Mouse (Mus musculus) bone marrow macrophage, adult 2 months (primary cell): ENCODE measurements at regions not wholly inside any gene's neighbourhood (a gene's known extent, or its start where the extent isn't known, plus 50 kb on each side); places are given as distances from the start of the nearest gene placed in this dataset.

Experiments
- H3K27ac ChIP-seq: 2 replicates; pipeline ENCODE4 v1.5.1; 2012; ENCODE audit warnings: low read depth, low read length; ENCODE audit not compliant: insufficient read depth
- H3K4me1 ChIP-seq: 2 replicates; pipeline ENCODE4 v1.6.1; 2012; ENCODE audit warnings: low read length; ENCODE audit not compliant: control insufficient read depth, insufficient read depth
- H3K4me3 ChIP-seq: 2 replicates; pipeline ENCODE4 v1.5.1; 2012; ENCODE audit warnings: mild to moderate bottlenecking, low read length, moderate library complexity; ENCODE audit not compliant: insufficient read depth
- CTCF ChIP-seq: IDR thresholded peaks from 2 replicates; pipeline ENCODE4 v1.5.1; 2012; ENCODE audit warnings: low read depth, mild to moderate bottlenecking, low read length, moderate library complexity
- POLR2A ChIP-seq: IDR thresholded peaks from 2 replicates; pipeline ENCODE4 v1.6.1; 2012; ENCODE audit warnings: mild to moderate bottlenecking, low read depth, low read length, borderline replicate concordance

DNA sequence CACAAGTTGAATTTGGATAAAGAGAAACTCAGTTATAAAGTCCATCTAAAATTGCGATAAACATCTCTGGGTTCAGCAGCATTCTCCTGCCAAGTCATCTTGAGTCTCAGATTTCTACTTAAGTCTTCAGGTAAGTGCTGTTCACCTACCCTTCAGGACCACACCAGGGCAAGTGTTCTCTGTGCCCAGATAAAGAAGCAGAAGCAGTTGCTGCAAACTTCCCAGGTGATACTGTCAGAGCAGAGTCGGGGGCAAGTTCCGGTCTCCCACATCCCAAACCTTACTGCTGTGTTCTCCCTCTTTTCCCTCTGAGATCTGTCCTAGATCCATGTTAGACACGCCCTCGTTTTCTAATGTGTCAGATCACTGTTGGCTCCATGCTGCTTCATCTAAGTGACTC is 94.7 kb upstream of the Dynlrb2 start:
- Histone ChIP-seq H3K4me3 (no peak overlapping the region), H3K27ac (no peak overlapping the region), H3K4me1 (no peaks in the 10 kb centered on the region)
- TF ChIP-seq POLR2A (no peak), CTCF (no peak)

DNA sequence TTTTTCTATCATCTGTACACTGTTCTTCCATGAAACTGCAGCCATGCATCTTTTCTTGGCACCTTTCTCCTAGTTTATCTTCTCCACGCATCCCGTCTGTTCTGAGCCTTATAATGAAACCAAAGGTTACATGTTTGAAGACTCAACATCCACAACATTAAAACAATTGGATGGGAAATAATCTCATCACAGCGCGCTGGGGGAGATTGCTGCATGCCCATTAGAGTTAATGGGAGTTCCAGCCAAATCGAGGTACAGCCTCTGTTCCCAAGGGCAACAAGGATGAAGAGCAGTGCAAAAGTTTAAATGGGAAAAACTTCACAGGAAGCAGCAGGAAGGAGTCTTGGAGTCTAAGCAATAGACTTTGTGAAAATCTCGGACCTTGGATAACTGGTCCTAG is 95.8 kb upstream of the Dynlrb2 start:
- Histone ChIP-seq H3K4me1 (no peaks in the 10 kb centered on the region), H3K4me3 (no peak overlapping the region), H3K27ac (no peak overlapping the region)
- TF ChIP-seq CTCF (no peak), POLR2A (no peak)

DNA sequence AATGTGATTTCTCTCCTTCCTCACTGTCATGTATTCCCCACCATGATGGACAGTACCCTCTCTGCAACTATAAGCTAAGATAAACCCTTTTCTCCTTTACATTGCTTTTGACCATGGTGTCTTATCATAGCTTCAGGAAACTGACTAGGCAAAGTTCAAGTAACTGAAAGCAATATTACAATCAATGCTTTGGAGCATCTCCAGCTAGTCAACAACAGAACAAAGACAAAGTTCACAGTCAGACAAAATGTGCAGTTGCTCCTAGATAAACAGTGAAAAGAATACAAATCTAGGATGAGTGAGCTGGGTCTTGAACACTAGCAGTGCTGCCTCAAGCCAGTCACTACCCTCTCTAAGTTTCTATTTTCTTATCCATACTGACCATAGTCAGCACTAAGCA is 100.2 kb upstream of the Dynlrb2 start:
- no peak overlapping the region for H3K4me3 ChIP-seq
- no peak for TF ChIP-seq CTCF
- TF ChIP-seq POLR2A = no peak
- no peaks in the 10 kb centered on the region for H3K4me1 ChIP-seq
- H3K27ac ChIP-seq = no peak overlapping the region

DNA sequence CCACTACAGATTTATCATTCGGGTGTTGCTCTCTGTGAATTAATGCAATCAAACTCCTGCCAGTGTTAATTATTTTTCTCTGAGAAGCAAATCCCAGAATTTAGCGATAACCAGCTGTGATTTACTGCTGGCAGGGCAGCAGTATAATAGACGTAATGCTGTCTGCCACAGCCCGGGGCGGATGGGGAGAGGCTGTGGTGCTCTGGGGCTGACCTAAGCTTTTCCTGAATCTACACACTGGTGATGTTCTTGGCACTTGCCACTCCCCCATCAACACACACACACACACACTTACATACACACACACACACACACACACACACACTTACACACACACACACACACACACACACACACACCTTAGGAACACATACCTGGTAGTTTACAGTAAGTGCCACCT is 101.4 kb upstream of the Dynlrb2 start:
- Histone ChIP-seq H3K27ac (no peak overlapping the region), H3K4me1 (no peaks in the 10 kb centered on the region), H3K4me3 (no peak overlapping the region)
- TF ChIP-seq POLR2A (no peak), CTCF (no peak)

DNA sequence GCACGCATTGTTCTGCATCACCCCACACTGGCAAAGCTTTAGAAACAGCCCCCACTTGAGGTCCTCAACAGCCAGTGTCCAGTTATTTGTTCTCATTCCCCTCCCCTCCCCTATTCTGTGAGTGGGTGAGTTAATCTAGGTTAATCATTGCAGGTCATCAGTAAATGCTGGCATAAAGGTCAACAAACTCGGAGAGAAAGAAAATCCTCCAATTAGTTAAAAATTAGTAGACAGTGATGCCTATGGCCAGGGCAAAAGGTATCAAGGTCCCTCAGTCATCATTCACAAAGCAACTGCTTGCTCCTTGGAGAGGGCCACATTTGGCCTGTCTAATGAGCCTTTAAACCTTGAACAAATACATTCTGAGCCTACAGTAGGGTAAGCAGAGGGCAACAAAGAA is 105.3 kb upstream of the Dynlrb2 start:
- TF ChIP-seq CTCF = no peak
- TF ChIP-seq POLR2A = no peak
- H3K4me1 ChIP-seq = no peaks in the 10 kb centered on the region
- no peak overlapping the region for H3K4me3 ChIP-seq
- H3K27ac ChIP-seq = no peak overlapping the region

DNA sequence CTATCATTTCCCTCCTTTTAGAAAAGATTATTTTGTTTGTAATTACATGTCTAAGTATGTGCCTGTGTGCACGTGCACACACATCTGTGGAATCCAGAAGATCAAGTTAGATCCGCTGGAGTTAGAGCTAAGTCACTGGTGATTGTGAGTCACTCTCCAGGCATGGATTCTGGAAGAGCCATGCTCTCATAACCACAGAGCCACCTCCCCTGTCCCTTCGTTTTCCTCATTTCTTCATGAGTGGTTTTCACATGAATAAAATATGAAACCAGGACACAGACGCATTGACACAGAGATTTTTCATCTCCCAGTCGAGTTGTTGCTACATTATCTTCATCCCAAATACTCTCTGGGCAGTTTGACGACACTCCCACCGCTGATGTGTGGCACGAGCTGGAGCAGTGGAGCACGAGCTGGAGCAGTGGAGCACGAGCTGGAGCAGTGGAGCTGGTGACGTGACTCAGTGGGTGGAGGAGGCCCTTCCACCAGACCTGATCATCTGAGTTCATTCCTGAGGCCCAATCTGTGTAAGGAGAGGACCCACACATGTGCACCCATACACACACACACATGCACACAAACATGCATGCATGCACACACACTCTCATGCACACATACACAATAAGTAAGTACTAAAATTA is 106.1 kb upstream of the Dynlrb2 start:
- no peak for TF ChIP-seq CTCF
- no peak for TF ChIP-seq POLR2A
- Histone ChIP-seq H3K4me3 (no peak overlapping the region), H3K4me1 (no peaks in the 10 kb centered on the region), H3K27ac (no peak overlapping the region)

DNA sequence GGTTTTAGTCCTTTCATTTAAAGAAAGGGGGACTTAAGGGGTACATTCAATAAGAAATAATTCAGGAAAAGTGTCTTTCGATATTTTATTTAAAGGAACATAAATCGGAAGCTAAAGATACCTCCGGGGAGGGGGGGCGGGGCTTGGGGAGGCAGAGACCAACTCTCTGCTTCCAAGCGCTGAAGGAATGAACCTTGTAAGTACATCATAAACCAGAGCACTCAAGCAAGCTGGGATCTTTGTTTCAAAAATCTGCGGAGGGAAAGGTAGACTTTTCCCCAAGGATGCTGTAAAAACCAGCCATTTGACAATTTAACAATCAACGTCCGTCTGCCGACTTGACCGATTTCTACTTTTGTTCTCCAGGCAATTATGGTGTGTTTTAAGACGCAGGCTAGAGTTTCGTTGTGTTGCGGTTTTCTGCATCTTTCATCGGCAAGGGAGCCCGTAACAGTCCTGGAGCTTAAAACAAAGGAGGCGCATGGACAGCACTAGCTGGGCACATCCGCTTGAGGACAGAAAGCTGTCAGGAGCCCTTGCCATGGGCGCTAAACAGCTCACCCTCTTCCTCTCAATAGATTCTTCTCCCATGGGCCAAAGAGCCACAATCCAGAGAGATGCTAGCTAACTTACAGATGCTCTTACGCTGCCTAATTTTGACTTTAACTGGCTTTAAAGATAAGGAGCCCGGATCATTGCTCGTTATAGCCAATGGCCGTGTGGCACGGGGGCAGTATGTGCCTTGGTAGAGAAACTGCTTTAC is 119.4 kb upstream of the Dynlrb2 start:
- no peak overlapping the region for H3K27ac ChIP-seq
- H3K4me3 ChIP-seq = no peak overlapping the region
- H3K4me1 ChIP-seq = no peaks in the 10 kb centered on the region
- TF ChIP-seq POLR2A (no peak), CTCF (no peak)

DNA sequence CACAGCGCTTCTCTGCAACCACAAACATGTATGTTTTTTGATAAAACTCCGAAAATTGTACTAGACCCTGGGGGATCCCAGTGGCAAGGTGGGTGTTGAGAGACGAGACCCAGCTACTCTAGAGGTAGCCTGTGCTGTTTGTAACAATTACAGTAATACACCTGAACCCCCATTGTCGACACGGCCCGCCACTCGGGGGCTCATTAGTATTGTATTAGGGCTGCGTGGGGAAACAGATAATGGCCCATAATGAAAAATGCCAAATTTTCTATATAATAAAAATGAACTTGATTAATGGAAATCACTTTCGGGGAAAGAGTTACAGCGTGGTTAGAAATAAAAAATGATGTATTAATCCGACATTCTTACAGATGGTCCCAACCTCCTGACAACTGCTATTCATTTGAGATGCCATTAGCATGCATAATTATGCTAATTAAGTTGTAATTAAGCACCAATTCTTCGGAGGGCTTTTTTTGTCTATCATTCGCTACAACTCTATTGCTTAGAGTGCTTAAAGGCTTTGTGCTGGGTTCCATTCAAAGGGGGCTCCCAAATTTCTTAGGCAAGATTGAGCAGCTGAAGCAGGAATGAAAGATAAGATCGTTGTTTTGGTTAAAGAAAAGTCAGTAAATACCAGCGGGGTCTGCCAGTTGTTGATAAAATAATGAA is 120.2 kb upstream of the Dynlrb2 start:
- Histone ChIP-seq H3K27ac (no peak overlapping the region), H3K4me3 (no peak overlapping the region), H3K4me1 (no peaks in the 10 kb centered on the region)
- TF ChIP-seq POLR2A (no peak), CTCF (no peak)

DNA sequence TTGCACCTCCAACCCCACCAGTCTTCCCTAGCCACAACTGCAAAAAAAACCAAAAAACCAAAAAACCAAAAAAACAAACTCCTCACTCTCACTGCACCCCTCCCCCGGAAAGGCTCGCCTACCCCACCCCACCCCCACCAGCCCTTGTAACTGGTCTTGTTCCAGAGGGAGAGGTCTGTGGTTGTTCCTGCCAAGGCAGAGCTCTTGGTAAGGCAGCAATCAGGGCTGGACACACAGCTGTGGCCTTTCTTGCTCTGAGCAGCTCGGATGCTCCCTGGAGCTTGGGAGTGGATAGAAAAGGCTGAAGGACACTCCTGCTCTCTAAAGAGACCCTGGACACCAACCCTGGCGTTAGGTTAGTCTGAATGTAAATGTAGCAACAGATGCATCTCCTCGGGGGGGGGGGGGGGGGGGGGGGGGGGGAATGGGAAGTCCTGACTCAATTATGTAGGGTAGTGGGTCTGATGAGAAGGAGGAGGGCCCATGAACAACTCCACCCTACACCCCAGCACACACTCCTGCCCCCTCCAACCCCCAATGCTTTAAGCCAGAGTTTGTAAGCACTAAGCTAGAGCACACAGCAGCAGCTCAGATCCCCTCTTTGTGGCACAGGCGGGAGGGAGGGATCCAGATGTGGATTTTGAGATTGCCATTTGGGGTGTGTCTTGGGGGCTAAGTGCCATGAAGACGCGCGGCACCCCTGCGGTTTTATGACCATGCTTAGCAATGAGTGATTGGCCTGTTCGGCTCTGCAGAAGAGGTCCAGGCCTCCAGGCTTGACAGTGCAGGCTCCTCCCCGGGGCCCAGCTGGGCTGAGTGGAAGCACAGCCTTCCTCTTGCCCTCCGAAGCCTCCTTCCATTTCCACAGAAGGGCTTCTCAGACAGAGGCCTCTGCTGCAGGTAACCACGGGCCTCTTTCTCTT is 121.0 kb upstream of the Dynlrb2 start:
- Histone ChIP-seq H3K4me1 (no peaks in the 10 kb centered on the region), H3K27ac (no peak overlapping the region), H3K4me3 (no peak overlapping the region)
- TF ChIP-seq CTCF (no peak), POLR2A (no peak)

DNA sequence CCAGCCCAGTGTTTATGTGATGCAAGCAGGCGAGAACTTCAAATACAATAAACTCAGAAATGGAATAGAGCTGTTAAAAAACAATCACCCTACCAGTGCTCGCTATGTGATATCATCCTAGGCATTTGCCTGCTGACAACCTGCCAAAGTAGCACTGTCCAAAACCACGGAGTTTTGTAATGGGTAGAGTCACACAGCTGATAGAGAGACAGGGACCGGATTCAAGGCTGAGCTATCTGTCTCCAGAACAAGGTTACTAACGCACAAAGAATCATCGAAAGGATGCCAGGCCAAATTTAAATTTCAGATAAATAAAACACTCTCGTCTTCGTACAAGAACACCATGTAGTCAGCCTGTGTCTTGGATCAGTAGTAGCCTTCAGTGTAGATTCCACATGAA is 121.7 kb upstream of the Dynlrb2 start:
- H3K27ac ChIP-seq = no peak overlapping the region
- no peak for TF ChIP-seq CTCF
- no peak for TF ChIP-seq POLR2A

More for the DNA sequence above, 121.7 kb upstream of the Dynlrb2 start:
- H3K4me1 ChIP-seq = no peaks in the 10 kb centered on the region
- no peak overlapping the region for H3K4me3 ChIP-seq
